Mouse (Mus musculus): ENCODE data around the gene Pdzd8. TPM values are rescaled to one million over a fixed set of nuclear protein-coding genes. Genes with fewer than 3 reads are reported as not detected.

The Pdzd8 gene
- 9.1 and 9.7 TPM in 2 replicates for polyA plus RNA-seq (2016; fragmentation: Nextera tagmentation; extraction: Ambion mirVana)

DNA sequence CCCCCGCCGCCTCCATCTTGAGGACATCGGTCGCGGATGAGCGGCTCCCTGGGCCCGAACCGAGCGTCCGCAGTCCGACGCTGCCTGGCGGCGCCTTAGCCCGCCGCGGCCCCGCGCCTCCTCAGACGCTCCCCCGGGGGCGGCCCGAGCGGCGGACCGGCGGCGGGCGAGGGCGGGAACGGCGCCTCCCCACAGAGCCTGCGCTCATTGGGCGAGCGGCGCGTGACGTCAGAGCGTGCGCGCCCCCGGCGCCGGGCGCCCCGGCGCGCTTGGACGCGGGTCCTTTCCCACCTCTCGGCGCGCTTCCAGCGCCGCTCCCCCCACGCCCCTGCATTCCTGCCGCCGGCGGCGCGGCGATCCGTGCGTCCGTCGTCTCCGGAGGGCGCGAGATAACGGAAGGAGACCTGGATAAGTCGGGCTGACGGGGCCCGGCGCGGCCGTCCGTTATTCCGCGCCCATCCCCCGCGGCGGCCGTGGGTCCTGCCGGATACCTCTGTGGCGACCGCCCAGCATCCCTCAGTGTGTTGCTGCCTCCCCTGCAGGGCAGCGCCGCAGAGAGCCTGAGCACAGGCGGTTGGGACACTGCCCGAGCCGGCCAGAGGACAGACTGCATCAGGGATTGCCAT is at the start of gene Pdzd8:
Gene Pdzd8 (minus strand): TSS at position 123 of the 626 bp plus-strand sequence.
- under 1% methylated on average over 91 of the region's 91 CpGs for WGBS (ENCODE audit: insufficient replicate concordance)
- 0 out of 2 replicates have a peak, but pooled peaks cover 4% of the 10 kb centered on the region for H3K36me3 ChIP-seq
- H3K4me3 ChIP-seq, result peak within 1 kb of the TSS; percentile 90
- ATAC-seq, result peak; percentile 93
- H3K27ac ChIP-seq, result peak within 1 kb of the TSS; percentile 91
- H3K4me2 ChIP-seq, result peak within 1 kb of the TSS; percentile 99
- peaks cover 59% of the 10 kb centered on the region for H3K4me1 ChIP-seq
- no peaks in the 10 kb centered on the region for H3K9me3 ChIP-seq (replicated peaks)
- no peaks in the 10 kb centered on the region for H3K27me3 ChIP-seq (replicated peaks)
- peak within 1 kb of the TSS; percentile 97 for H3K9ac ChIP-seq

DNA sequence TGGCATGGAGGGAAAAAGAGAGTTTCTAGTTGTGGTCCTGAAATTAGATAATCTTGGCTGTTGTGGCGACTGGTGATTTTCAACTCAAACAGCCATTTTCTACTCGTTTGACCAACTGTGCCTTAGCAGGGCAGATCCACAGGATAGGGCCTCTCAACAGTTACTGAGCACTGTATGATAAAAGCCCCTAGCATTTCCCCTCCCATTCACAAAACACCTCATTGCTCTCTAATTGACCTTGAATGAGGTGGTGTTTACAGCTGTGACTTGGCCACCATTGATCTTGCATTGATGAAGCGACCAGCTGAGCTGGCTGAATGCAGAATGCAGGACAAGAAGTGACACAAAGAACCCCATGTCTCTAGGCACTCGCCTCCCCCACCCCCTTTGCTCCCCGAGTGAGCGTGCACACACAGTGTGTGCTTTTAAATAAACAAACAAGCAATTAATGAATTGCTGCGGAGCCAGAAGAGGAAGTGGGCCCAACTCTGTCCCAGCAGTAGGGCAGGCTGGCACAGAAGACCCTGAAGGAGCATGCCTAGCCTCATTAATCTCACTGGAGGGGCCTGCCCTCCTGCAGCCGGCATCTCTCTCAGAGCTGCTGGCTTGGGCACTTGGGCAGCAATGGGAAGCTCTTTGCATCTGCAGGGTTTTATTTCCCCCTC is 48.3 kb upstream of the Pdzd8 start:
- no peak overlapping the region for H3K9ac ChIP-seq
- WGBS (ENCODE audit: insufficient replicate concordance), result 26% methylated on average over 8 of the region's 8 CpGs
- H3K4me3 ChIP-seq, result no peak overlapping the region
- H3K27ac ChIP-seq, result no peak overlapping the region
- H3K36me3 ChIP-seq, result no peaks in the 10 kb centered on the region
- no peaks in the 10 kb centered on the region for H3K9me3 ChIP-seq (replicated peaks)
- H3K4me2 ChIP-seq, result no peak overlapping the region
- no peak for ATAC-seq
- peaks cover 4% of the 10 kb centered on the region; the same call in 1 of the 2 replicates for H3K4me1 ChIP-seq
- peaks cover 82% of the 10 kb centered on the region for H3K27me3 ChIP-seq (replicated peaks)

DNA sequence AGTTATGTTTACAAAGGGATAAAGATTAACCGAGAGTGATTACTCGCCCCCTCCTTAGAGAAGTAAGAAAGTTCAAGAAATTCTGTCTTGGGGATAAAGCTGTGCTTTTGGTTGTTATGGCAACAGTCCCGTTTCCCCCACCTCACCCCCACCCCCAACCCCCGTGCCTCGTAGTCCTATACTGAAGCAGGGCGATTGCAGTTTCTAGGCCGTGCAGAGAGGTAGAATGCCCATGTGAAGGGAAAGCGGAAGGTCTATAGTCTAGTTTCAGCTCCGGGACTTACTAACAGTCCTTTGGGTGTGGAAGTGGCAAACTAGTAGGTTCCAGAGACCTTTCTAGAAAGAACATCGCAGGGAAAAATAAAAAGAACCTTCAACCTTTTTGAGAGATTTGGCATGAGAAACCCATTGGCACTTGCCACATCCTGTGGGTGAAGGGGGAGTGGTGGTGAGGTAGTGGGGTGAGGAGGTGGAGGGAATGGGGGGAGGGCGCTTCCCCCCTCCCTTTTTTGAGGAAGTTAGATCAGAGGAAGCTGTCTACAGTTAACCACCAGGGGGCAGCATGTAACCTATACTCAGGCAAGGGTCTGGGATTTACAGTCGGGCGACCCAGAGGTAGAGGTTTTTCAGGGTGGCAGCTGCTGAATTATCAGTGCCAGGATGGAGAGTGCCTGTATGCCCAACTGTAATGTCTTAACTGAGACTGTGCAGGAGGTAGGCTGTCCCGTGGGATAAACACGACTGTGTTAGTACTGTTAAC is 43.4 kb upstream of the Pdzd8 start:
- ATAC-seq, result peak; percentile 19; the same call in 1 of the 2 replicates
- Histone ChIP-seq H3K36me3 (no peaks in the 10 kb centered on the region), H3K27me3 (replicated peaks) (peaks cover 55% of the 10 kb centered on the region), H3K27ac (no peak overlapping the region), H3K9ac (no peak overlapping the region), H3K4me2 (peak overlapping the region; percentile 33), H3K4me3 (no peak overlapping the region), H3K4me1 (peaks cover 26% of the 10 kb centered on the region), H3K9me3 (replicated peaks) (no peaks in the 10 kb centered on the region)
- WGBS (ENCODE audit: insufficient replicate concordance), result 18% methylated on average over 15 of the region's 15 CpGs

DNA sequence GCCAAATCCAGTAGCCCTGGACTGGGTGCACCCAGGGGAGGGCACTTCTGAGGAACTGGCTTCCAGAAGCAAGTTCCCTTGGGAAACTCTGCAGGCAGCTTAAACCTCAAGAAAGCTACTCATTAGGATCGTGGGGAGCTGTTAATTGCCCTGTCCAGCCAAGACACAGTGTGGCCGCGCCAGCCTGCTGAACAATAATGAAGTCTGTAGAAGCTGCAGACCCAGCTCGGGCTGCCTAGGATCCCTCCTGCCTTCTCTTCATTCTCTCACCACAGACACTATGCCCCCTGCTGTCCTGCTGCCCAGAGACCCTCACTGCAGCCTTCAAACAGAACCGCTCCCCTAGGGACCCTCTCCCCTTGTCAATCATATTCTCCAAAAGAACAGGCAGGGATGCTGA is 42.8 kb upstream of the Pdzd8 start:
- ATAC-seq, result no peak
- Histone ChIP-seq H3K36me3 (no peaks in the 10 kb centered on the region), H3K27me3 (replicated peaks) (peaks cover 49% of the 10 kb centered on the region), H3K27ac (no peak overlapping the region), H3K9me3 (replicated peaks) (no peaks in the 10 kb centered on the region), H3K4me2 (0 out of 2 replicates have a peak overlapping the region, but pooled peaks have one; percentile 33), H3K4me3 (no peak overlapping the region), H3K9ac (no peak overlapping the region), H3K4me1 (peaks cover 32% of the 10 kb centered on the region)
- 32% methylated on average over 5 of the region's 5 CpGs for WGBS (ENCODE audit: insufficient replicate concordance)

DNA sequence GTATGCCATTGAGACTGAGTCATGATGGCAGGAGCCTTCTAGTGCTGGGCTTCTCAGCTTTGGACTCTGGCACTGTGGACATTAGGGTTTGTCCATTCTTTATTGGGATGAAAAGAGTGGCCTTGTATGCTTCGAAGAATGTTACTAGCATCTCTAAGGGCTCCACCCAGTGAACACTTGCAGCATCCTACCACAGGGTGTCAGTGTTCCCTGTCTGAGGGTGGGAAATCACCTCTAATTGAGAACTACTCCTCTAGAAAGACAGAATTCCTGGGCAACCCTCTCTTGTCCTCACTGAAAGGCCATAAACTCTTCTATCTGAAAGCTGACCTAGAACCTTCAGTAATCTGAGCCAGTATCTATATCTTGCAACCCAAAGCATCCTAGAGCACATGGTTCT is 41.6 kb upstream of the Pdzd8 start:
- Histone ChIP-seq H3K4me3 (no peak overlapping the region), H3K4me2 (no peak overlapping the region), H3K36me3 (no peaks in the 10 kb centered on the region), H3K9ac (no peak overlapping the region), H3K4me1 (peaks cover 38% of the 10 kb centered on the region), H3K27me3 (replicated peaks) (peaks cover 42% of the 10 kb centered on the region), H3K9me3 (replicated peaks) (no peaks in the 10 kb centered on the region), H3K27ac (no peak overlapping the region)
- WGBS (ENCODE audit: insufficient replicate concordance), result 53% methylated on average over 1 of the region's 1 CpGs
- ATAC-seq, result no peak

DNA sequence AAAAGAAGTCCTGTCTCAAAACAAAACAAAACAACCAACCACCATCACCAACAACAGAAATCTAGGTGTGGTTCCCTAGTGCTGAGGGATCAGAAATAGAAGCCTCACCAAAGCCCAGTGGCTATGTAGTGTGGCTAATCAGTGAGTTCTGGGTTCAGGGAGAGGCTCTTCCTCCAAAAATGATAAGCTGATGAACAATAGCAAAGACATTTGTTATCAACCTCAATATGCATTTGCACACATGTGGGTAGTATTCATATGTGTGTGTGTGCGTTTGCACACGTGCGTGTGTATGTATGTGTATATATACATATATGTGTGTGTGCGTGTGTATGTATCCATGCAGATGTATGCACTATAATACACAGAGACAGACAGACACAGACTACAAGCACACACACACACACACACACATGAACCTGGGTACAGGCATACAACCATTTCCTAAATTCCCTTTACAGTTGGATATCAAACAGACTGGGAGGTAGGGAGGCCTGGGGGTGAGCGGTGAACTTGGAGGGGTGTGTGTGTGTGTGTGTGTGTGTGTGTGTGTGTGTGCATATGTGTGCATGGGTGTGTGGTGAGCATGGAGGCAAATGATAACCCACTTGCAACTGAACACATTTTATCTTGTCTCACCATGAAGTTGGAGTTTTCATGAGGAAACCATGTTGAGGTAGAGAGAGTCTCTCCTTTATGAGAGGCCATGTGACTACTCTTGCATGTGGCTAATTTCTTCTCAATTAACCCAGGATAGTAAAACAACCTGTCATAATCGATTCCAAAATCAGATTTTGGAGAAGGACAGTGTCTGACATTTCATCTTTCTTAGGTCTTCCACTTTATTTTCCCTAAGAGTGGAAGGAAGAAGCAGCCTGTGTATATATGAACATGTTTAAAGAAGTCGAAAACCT is 39.3 kb upstream of the Pdzd8 start:
- WGBS (ENCODE audit: insufficient replicate concordance), result 75% methylated on average over 7 of the region's 7 CpGs
- peak overlapping the region; percentile 6; the same call in 1 of the 2 replicates for H3K27ac ChIP-seq
- no peaks in the 10 kb centered on the region for H3K9me3 ChIP-seq (replicated peaks)
- ATAC-seq, result peak; percentile 81
- H3K4me1 ChIP-seq, result peaks cover 38% of the 10 kb centered on the region
- peaks cover 38% of the 10 kb centered on the region for H3K27me3 ChIP-seq (replicated peaks)
- no peak overlapping the region for H3K4me2 ChIP-seq
- no peaks in the 10 kb centered on the region for H3K36me3 ChIP-seq
- no peak overlapping the region for H3K9ac ChIP-seq
- H3K4me3 ChIP-seq, result no peak overlapping the region

DNA sequence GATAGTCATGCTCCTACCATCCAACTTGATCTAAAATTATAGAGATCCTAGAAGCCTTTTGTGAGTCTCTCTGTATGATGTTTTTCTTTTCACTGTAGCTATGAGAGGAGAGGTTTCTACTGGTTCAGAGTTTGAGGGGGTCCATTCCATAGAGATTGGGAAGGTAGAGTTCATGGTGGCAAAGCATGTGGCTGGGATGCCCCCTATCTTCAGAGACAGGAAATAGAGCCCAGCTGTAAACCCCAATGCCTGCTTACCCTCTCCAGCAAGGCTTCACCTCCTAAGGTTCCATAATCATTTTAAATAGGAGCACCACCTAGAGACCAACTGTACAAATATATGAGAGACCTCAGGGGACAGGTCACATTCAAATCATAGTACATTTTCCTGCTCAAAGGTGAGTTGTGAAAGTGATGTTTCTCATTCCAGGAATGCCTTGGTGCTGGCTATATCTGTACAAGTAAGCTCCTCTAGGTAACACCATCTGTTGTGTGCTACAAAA is 36.9 kb upstream of the Pdzd8 start:
- Histone ChIP-seq H3K4me2 (no peak overlapping the region), H3K36me3 (no peaks in the 10 kb centered on the region), H3K4me1 (peaks cover 29% of the 10 kb centered on the region), H3K27me3 (replicated peaks) (peaks cover 37% of the 10 kb centered on the region), H3K9me3 (replicated peaks) (no peaks in the 10 kb centered on the region), H3K9ac (no peak overlapping the region), H3K27ac (no peak overlapping the region), H3K4me3 (no peak overlapping the region)
- no peak for ATAC-seq

DNA sequence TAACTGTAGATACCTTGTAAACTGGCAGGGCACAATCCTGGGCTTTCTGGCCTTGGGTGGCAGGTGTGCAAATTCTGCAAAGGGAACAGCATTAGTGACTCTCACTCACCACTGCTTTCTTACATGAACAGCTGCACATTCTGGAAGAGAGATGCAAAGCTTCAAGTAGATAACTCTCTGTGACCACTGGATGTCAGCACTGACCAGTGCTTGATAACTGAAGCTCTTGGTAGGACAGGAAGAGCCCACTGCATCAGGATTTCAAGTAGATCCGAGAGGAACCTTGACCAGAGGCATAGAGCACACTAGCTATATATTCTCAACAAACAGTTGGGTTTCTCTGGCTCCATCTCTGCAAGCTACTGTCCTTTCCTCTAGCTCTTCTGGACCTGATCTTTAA is 34.4 kb upstream of the Pdzd8 start:
- no peak overlapping the region for H3K4me3 ChIP-seq
- ATAC-seq, result no peak
- 9% methylated on average over 1 of the region's 1 CpGs for WGBS (ENCODE audit: insufficient replicate concordance)

DNA sequence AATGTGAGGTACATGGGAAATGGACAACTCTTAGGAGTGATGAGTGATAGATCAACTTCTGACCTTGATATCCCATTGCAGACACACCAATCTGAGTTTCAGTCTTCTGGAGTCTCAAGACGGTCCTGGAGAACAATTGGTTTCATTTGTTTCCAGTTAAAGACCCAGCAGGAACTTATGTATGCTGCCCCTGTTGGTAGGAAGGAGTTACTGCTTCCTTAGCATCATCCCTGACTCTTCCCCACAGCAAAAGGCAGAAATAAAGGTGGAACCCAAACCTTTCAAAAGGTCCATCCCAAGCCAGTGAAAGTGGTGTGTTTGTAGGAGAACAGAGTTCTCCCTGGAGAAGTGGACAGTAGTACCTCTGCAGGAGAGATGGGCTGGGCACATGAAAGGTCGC is 30.9 kb upstream of the Pdzd8 start:
- WGBS (ENCODE audit: insufficient replicate concordance), result 71% methylated on average over 2 of the region's 2 CpGs
- Histone ChIP-seq H3K4me1 (no peaks in the 10 kb centered on the region), H3K27me3 (replicated peaks) (peaks cover 37% of the 10 kb centered on the region), H3K9ac (no peak overlapping the region), H3K27ac (no peak overlapping the region), H3K9me3 (replicated peaks) (no peaks in the 10 kb centered on the region), H3K36me3 (no peaks in the 10 kb centered on the region), H3K4me2 (no peak overlapping the region), H3K4me3 (no peak overlapping the region)
- no peak for ATAC-seq

More for the DNA sequence above, 34.4 kb upstream of the Pdzd8 start:
- H3K9ac ChIP-seq, result no peak overlapping the region
- H3K4me1 ChIP-seq, result peaks cover 21% of the 10 kb centered on the region
- peaks cover 37% of the 10 kb centered on the region for H3K27me3 ChIP-seq (replicated peaks)
- H3K9me3 ChIP-seq (replicated peaks), result no peaks in the 10 kb centered on the region
- no peak overlapping the region for H3K27ac ChIP-seq
- H3K36me3 ChIP-seq, result no peaks in the 10 kb centered on the region
- no peak overlapping the region for H3K4me2 ChIP-seq

DNA sequence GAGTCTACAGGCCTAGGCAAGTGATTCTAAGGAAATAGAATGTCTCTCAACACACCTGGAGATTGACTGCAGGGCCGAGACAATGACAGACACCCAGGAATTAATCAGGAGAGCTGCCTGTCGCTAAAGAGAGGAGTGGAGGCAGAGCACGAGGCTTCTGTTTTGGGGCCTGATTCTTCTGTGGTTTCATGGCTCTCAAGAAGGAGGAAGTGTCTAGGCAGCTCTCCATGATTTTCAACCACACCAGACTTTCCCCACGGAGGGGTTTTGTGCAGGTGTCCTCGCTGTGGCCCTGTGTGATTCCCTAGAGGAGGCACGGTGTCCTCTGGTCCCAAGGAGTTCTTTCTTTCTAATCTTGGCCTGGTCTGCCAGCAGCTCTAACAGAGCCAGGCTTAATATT is 29.4 kb upstream of the Pdzd8 start:
- no peak overlapping the region for H3K27ac ChIP-seq
- H3K4me2 ChIP-seq, result no peak overlapping the region
- 45% methylated on average over 6 of the region's 6 CpGs for WGBS (ENCODE audit: insufficient replicate concordance)
- no peaks in the 10 kb centered on the region for H3K4me1 ChIP-seq
- no peaks in the 10 kb centered on the region for H3K9me3 ChIP-seq (replicated peaks)
- H3K36me3 ChIP-seq, result no peaks in the 10 kb centered on the region
- H3K27me3 ChIP-seq (replicated peaks), result peaks cover 27% of the 10 kb centered on the region
- ATAC-seq, result no peak
- no peak overlapping the region for H3K4me3 ChIP-seq
- no peak overlapping the region for H3K9ac ChIP-seq

DNA sequence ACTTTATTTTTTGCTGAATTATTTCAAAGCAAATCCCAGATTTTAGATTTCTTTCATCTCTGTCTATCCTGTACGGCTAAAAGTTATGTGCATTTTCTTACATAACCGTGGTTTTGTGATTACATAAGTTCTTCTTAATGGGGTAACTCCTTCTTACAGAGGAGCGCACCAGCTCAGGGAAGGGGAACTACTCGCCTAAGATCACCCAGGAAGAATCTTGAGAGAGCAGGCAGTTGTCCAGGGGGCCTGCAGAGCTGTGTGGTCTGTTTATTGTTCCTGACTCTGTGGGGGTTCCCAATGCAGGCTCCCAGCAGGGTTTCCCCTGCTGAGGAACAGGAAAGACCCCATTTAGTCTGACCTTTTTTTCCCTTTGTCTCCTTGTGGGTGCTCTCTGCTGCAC is 27.3 kb upstream of the Pdzd8 start:
- no peaks in the 10 kb centered on the region for H3K9me3 ChIP-seq (replicated peaks)
- H3K9ac ChIP-seq, result no peak overlapping the region
- H3K4me1 ChIP-seq, result no peaks in the 10 kb centered on the region
- no peak overlapping the region for H3K4me3 ChIP-seq
- H3K36me3 ChIP-seq, result no peaks in the 10 kb centered on the region
- H3K4me2 ChIP-seq, result no peak overlapping the region
- ATAC-seq, result no peak
- H3K27ac ChIP-seq, result no peak overlapping the region
- H3K27me3 ChIP-seq (replicated peaks), result peaks cover 9% of the 10 kb centered on the region
- 57% methylated on average over 4 of the region's 4 CpGs for WGBS (ENCODE audit: insufficient replicate concordance)
